Mouse (Mus musculus) adipocyte (in vitro differentiated cells): ENCODE data around the gene Padi2.

Experiments
- DNase-seq: peaks from one replicate; pipeline ENCODE4 v3.0.0-alpha.2; 2016; ENCODE audit warnings: low spot score

Gene Padi2

DNA sequence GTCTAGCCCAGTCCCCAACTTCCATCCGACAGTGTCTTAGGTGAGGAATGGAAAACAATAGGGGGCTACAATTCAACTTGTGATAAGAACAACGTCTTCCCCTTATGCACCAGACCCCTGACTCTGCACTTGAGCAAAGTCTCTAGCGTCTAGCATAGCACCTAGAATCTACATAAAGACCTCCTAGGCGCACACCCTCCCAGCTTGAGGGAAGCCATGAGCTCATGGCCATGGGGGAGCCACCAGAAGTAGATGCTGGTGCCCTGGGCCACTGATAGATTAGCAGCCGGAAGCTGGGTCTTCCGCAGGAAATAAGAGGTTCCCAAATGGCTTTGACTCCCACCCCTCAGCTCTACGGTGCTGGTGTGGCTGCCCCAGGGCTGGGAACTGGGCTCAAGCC is 81.3 kb downstream of the Padi2 start:
- DNase-seq: no peak

DNA sequence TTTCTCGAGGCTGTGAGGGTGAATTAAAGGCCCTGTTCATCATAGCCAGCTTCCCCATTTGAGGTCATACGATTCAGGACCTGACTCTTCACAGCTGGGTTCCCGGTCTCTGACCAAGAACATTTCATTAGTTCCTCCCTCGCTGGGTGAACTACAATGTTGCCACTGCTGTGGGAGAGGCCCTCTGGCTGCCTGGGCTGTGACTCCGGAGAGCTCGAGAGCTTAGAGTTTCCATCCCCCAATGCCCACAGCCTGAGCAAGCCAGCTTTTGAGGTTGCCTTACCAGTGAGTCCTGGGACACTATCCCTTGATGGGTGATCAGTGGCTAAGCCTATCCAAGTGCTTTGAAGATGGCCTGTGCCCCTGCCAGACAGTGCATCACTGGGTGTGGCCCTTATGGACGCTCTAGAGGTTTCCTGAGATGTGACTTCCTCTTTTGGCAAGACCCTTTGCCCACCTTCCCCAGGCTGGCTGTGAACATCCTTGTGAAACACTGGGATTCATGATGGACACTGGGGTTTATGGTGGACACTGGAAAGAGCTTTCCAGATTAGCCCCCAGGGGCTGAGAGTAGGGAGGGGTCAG is 82.7 kb downstream of the Padi2 start:
- DNase-seq: no peak

DNA sequence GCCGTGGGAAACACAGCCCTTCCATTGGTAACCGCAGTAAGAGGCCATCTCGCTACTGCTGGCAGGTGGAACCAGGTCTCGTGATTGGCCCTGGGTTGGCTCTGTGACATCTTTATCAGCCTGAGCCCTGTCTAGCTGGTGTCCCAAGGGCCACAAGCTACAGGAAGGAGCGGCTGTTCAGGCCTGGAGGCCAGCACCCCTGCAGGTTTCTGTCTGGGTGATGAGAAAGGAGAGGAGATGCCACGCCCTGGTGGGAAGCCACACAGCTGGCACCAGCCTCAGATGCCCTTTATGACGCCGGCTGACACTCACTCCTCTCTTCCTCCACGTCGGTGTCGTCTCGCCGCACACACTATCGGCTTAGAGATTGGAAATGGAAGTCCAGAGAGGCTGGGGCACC is 83.3 kb downstream of the Padi2 start:
- DNase-seq: no peak

DNA sequence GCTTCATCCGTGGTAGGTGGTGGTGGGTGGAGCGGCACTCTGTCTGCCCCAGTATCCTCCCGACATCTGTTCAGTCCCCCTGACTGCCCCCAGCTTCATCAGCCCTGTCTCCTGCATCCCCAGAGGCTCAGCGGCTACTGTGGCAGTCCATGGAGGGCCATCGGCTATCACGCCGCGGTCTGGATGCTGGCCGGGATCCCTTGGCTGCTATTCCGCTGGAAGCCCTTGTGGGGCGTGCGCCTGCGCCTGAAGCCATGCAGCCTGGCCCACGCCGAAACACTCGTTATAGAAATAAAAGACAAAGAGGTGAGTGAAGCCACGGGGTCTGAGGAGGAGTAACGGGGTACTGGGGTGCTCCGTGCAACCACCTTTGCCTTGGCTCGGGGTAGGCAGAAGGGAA is 86.1 kb downstream of the Padi2 start:
- no peak for DNase-seq

DNA sequence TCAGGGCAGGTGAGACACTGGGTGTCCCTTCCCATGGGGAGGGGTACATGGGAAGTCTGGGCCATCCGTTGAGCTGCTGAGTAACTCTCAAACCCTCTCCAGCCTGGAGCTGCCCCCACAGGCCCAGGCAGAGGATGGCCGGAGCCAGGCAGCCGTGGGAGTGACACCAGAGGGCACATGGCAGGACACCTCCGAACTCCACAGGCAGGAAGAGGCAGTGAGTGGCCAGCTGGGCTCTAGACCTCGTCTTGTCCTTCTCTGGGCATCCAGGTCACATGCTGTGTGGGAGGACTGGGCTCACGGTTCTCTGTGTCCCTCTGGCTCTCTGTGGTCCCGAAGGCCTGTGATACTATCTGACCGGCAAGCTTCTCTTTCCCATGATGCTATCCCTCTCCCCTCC is 87.7 kb downstream of the Padi2 start:
- no peak for DNase-seq

DNA sequence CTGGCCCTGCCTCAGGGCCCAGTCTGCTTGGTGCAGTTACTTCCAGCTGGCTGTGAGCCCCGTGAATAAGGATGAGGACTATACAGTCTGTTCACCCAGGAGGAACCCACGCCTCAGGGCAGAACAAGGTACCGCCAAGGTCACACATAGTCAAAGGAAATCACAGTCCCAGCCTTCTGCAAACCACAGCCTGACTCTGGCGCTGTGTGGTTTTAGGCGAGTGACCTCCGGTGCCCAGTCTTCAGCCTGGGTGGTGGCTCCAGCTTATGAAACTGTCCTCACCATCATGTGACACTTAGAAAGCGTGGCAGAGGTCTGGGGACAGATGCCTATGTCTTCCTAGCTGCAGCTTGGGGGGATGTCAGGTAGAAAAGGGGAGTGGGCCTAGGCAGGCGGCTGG is 89.7 kb downstream of the Padi2 start:
- DNase-seq: no peak

DNA sequence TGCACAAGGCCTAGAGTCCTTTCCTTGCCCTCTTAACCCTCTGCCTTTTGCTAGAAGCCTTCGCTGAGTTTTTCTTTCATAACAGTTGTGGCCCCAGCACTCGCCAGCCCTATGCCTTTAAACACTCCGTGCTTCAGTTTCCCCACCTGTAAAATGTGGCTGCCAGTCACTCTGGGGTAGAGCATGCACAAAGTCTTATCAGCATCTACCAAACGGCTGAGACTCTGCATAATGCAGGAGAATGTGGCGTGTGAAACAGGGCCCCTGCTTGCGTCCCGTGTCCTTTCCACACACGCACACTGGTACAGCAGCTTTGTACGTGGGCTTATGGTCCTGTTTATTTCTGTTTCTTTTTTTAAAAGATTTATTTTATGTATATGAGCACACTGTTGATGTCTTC is 90.7 kb downstream of the Padi2 start:
- no peak for DNase-seq
